Mouse (Mus musculus) liver, postnatal 0 days (tissue): ENCODE measurements around the gene Tex37. TPM values are rescaled to one million over a fixed set of nuclear protein-coding genes. Genes with fewer than 3 reads are reported as not detected.

ENCODE experiments used
- ATAC-seq: fragments of 200-750 bp; cut with Nextera tagmentation; 2 replicates; pipeline ENCODE4 v1.8.0; 2017; ENCODE audit warnings: mild to moderate bottlenecking, moderate library complexity
- DNase-seq: peaks from one replicate; pipeline ENCODE4 v3.0.0-alpha.2; 2016
- H3K27ac ChIP-seq: fragments of 300-500 bp; sonication (generic); 2 replicates; pipeline ENCODE4 v1.5.1; 2014; ENCODE audit warnings: antibody characterized with exemption, moderate library complexity, mild to moderate bottlenecking, low read depth
- H3K27me3 ChIP-seq: fragments of 300-500 bp; sonication (generic); 2 replicates; pipeline ENCODE4 v1.6.1; 2014; ENCODE audit warnings: low read length, control low read depth, mixed read lengths; ENCODE audit not compliant: insufficient read depth
- H3K36me3 ChIP-seq: fragments of 300-500 bp; sonication (generic); replicated peaks from 2 replicates; pipeline ENCODE4 v1.6.1; 2014; ENCODE audit warnings: mild to moderate bottlenecking, control low read depth, low read length, moderate library complexity, mixed read lengths; ENCODE audit not compliant: insufficient read depth
- H3K4me1 ChIP-seq: fragments of 300-500 bp; sonication (generic); 2 replicates; pipeline ENCODE4 v1.6.1; 2014; ENCODE audit warnings: antibody characterized with exemption, mild to moderate bottlenecking, control low read depth; ENCODE audit not compliant: insufficient read depth
- H3K4me2 ChIP-seq: fragments of 300-500 bp; sonication (generic); 2 replicates; pipeline ENCODE4 v1.6.1; 2014; ENCODE audit warnings: low read depth, mild to moderate bottlenecking, low read length, moderate library complexity, mixed read lengths
- H3K4me3 ChIP-seq: fragments of 300-500 bp; sonication (generic); 2 replicates; pipeline ENCODE4 v1.5.1; 2014; ENCODE audit warnings: low read depth, low read length
- H3K9ac ChIP-seq: fragments of 300-500 bp; sonication (generic); replicated peaks from 2 replicates; pipeline ENCODE4 v1.6.1; 2014; ENCODE audit warnings: mild to moderate bottlenecking, moderate library complexity
- H3K9me3 ChIP-seq: fragments of 300-500 bp; sonication (generic); 2 replicates; pipeline ENCODE4 v1.6.1; 2016; ENCODE audit warnings: mild to moderate bottlenecking, control low read depth, low read length, mixed read lengths
- CTCF ChIP-seq: sonication (generic); IDR thresholded peaks from 2 replicates; pipeline ENCODE4 v1.5.1; 2016; ENCODE audit warnings: antibody characterized with exemption, low read depth
- EP300 ChIP-seq: IDR thresholded peaks from 2 replicates; pipeline ENCODE4 v1.6.1; 2016; ENCODE audit warnings: antibody characterized with exemption, low read depth, mild to moderate bottlenecking
- WGBS: fragments of 180-500 bp; shearing (Covaris S2); extraction: QIAGEN DNeasy Blood & Tissue Kit; methylation state at CpG from one replicate; pipeline ENCODE4 v1.1.7; 2014; ENCODE audit not compliant: insufficient replicate concordance; 5-methylcytosine and 5-hydroxymethylcytosine counted together
- polyA plus RNA-seq: library from polyadenylated mRNA; unstranded; fragments of >200 nt; fragmentation: Nextera tagmentation; extraction: Ambion mirVana; gene quantifications from 2 replicates; pipeline ENCODE4 v1.2.1, GENCODE M21; 2015

Gene Tex37
- polyA plus RNA-seq, 1 experiment from 2014 or later: not detected

DNA sequence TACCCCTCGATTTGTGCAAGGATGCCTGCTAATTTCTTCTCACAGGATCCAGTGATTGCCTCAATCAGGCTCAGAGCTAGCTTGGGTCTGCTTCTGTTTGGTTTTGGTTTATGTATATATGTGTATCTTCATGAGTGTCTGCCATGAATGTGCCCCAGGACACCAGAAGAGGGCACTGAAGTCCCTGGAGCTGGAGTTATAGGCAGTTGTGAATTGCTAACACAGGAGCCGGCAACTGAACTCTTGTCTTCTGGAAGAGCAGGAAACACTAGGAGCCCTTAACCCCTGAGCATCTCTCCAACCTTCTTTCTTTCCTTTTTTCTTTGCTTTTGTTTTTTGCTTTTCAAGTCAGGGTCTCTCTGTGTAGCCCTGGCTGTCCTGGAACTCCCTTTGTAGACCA lies 13.1 kb upstream of the Tex37 start:
- H3K4me1 ChIP-seq: no peaks in the 10 kb centered on the region
- no peaks in the 10 kb centered on the region for H3K9me3 ChIP-seq
- TF ChIP-seq EP300 (no peak), CTCF (no peak)
- H3K27me3 ChIP-seq: no peaks in the 10 kb centered on the region
- no peak overlapping the region for H3K4me2 ChIP-seq
- H3K9ac ChIP-seq: no peak overlapping the region
- no peaks in the 10 kb centered on the region for H3K36me3 ChIP-seq
- WGBS: 69% methylated on average over 2 of the region's 2 CpGs
- DNase-seq (no peak), ATAC-seq (no peak)
- H3K4me3 ChIP-seq: no peak overlapping the region
- no peak overlapping the region for H3K27ac ChIP-seq

DNA sequence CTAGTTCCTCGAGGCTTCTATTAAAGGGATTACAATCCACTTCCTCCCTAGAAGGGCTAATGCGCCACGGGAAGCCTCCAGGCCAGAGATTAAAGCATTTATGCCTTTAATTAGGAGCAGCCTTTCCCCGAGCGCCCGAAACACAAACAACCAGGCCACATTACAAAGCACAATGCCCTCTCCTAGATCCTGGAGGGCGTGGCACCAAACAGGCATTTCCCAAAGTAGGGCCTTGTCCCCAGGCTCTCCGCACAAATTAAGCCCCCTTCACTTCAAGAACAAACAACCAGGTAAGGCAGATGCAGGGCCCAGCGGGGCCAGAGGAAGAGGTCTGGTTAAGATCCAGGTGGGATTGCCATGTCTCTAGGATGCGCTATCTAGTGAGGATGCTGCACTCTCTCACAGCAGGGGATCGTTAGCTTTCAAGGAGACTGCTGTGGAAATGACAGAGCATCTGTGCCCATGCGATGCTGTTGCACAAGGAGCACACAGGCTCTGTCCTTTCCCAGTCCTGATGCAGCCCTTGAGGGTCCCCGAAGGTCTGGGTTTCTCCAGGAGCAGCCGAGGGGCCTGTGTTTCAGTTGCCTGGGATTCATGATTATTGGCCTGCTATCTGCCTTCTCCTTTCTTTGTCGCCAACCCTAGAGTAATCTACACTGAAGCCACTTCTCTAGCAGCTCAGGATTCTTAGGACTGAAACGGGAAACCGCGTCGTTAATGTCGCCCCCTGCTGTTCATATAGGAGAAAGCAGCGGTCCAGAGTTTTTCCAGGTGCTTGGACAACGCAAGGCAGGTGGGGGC lies 2.7 kb upstream of the Tex37 start:
- no peak overlapping the region for H3K4me3 ChIP-seq
- H3K4me2 ChIP-seq: 0 out of 2 replicates have a peak overlapping the region, but pooled peaks have one; percentile 40
- H3K36me3 ChIP-seq: no peaks in the 10 kb centered on the region
- WGBS: 16% methylated on average over 22 of the region's 22 CpGs
- no peaks in the 10 kb centered on the region for H3K9me3 ChIP-seq
- no peak for ATAC-seq
- no peaks in the 10 kb centered on the region for H3K4me1 ChIP-seq
- H3K9ac ChIP-seq: no peak overlapping the region
- DNase-seq: peak; percentile 39
- TF ChIP-seq EP300: no peak
- TF ChIP-seq CTCF: peak; percentile 78
- H3K27ac ChIP-seq: no peak overlapping the region
- peaks cover 6% of the 10 kb centered on the region; the same call in 1 of the 2 replicates for H3K27me3 ChIP-seq

DNA sequence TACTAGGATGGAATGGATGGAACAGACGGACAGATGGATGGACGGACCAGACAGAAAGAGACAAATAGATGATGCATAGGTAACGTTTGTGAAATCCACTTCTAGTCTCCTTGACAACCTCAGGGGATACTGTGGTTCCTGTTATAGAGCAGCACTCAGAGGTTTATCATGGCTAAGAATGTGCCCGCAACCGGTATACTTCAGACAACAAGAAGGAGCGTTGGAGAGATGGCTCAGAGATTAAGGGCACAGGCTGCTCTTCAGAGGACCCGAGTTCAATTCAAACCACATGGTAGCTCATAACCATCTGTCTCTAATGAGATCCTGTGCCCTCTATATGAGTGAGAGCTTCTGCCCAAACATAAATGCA lies 6.3 kb downstream of the Tex37 start:
- Histone ChIP-seq H3K4me1 (peaks cover 5% of the 10 kb centered on the region; the same call in 1 of the 2 replicates), H3K27ac (no peak overlapping the region), H3K36me3 (no peaks in the 10 kb centered on the region), H3K4me3 (no peak overlapping the region), H3K27me3 (peaks cover 19% of the 10 kb centered on the region), H3K9ac (no peak overlapping the region), H3K9me3 (no peaks in the 10 kb centered on the region), H3K4me2 (no peak overlapping the region)
- ATAC-seq (no peak), DNase-seq (no peak)
- WGBS: 59% methylated on average over 7 of the region's 7 CpGs
- TF ChIP-seq CTCF (no peak), EP300 (no peak)

DNA sequence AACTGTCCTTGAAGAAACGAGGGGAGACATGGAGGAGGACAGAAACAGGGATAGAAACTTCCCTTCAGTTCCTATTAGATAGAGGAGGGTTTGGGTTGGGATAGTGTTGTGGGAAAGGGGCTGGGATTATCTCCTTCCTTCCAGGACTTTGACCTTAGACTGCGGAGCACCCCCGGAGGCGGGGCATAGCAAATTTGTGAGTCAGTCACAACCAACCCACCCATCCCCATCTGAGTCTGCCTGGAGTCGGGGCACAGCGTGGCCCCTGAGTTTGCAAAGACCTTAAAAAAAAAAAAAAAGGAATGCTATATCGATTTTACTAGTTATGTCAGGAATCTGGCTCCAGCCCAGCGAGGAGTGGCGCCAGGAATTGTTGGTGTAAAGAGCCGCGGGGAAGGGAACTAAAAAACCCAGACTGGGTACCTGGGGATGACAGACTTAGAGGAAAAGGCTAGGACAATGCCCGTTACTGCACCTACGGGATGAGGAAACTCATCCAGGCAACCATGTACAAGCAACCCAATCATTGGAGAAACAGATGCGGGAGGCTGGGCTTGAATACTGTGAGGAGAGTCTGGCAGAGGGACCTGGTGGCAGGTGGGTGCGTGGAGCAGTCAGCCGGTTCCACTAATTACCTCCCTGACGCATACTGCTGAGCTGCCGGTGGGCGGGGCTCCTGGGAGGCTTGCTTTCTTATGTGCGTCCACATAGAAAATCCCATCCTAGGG lies 6.9 kb downstream of the Tex37 start:
- no peak for ATAC-seq
- peaks cover 5% of the 10 kb centered on the region; the same call in 1 of the 2 replicates for H3K4me1 ChIP-seq
- no peak overlapping the region for H3K27ac ChIP-seq
- no peaks in the 10 kb centered on the region for H3K9me3 ChIP-seq
- peak overlapping the region; percentile 40 for H3K4me2 ChIP-seq
- 12% methylated on average over 20 of the region's 20 CpGs for WGBS
- H3K9ac ChIP-seq: no peak overlapping the region
- TF ChIP-seq EP300: no peak
- TF ChIP-seq CTCF: no peak
- no peaks in the 10 kb centered on the region for H3K36me3 ChIP-seq
- peaks cover 19% of the 10 kb centered on the region for H3K27me3 ChIP-seq
- H3K4me3 ChIP-seq: no peak overlapping the region
- DNase-seq: peak; percentile 46

DNA sequence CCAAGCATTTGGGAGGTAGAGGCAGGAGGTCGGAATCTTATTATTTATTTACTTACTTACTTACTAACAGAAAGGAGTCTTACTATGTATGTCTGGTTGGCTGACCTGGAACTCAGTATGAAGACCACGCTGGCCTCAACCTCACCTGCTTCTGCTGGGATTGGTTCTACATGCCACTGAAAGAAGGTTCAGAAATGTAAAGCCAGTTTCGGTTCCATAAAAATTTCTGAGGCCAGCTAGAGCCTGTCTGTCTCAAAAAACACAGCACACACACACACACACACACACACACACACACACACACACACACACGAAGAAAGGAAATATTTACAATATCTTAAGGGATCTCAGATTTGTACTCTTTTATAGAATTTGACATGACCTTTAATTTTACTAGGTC lies 8.4 kb downstream of the Tex37 start:
- H3K4me3 ChIP-seq: no peak overlapping the region
- H3K4me1 ChIP-seq: peaks cover 5% of the 10 kb centered on the region; the same call in 1 of the 2 replicates
- 57% methylated on average over 4 of the region's 4 CpGs for WGBS
- TF ChIP-seq CTCF (no peak), EP300 (no peak)
- H3K9me3 ChIP-seq: no peaks in the 10 kb centered on the region
- no peak overlapping the region for H3K9ac ChIP-seq
- peaks cover 19% of the 10 kb centered on the region for H3K27me3 ChIP-seq
- H3K27ac ChIP-seq: no peak overlapping the region
- H3K36me3 ChIP-seq: peaks cover 10% of the 10 kb centered on the region
- no peak for DNase-seq
- no peak for ATAC-seq
- no peak overlapping the region for H3K4me2 ChIP-seq

DNA sequence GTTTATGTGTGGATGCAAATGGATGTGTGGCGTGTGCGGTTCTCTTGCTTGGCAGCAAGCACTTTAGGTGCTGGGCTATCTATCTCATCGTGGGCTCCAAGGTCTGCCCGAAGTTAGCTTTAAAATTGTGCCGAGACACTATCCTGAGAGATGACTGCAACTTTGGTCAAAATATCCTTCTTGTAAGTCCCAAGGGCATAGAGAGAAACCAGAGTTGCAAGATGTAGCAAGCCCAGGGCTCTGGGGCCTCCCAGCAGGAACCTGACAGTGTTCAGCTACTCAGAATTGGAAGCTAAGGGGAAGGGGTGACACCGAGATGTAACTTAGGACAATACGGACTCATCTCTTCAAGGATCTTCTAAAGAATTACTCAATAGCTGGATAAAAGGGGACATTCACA lies 9.2 kb downstream of the Tex37 start:
- no peaks in the 10 kb centered on the region for H3K9me3 ChIP-seq
- H3K36me3 ChIP-seq: peaks cover 13% of the 10 kb centered on the region
- H3K27me3 ChIP-seq: peaks cover 19% of the 10 kb centered on the region
- H3K4me3 ChIP-seq: no peak overlapping the region
- no peak overlapping the region for H3K27ac ChIP-seq
- no peak for ATAC-seq
- TF ChIP-seq CTCF (no peak), EP300 (no peak)
- no peak overlapping the region for H3K9ac ChIP-seq
- peaks cover 5% of the 10 kb centered on the region; the same call in 1 of the 2 replicates for H3K4me1 ChIP-seq
- no peak overlapping the region for H3K4me2 ChIP-seq
- 86% methylated on average over 7 of the region's 7 CpGs for WGBS
- no peak for DNase-seq
